8 mouse cellular contexts compared by ENCODE assay signal in genomic region chr13:4662336-4663101, GRCm38 (mm10). TPM values are rescaled to one million over a fixed set of nuclear protein-coding genes. Genes with fewer than 3 reads are reported as not detected.
DNase-seq lines count a peak whose midpoint lies in the region; ATAC-seq lines count a peak whose summit lies in the region.

No protein-coding gene starts in this region.

- DNase-seq in adrenal gland, adult (ENCODE audit: inconsistent age in 2 of 2, low spot score in 1 of 2): peak; percentile 22 to 86
- DNase-seq in adrenal gland, postnatal 25 days: no peak
- DNase-seq in A20 (ENCODE audit: low read depth, low spot score): peak; percentile 25
- peak; percentile 8 for DNase-seq in cerebellum, adult 9-11 months
- DNase-seq in heart, adult 9 months (ENCODE audit: low spot score in 2 of 2): peak; percentile 63 to 75
- DNase-seq in kidney, postnatal 36 days: peak; percentile 47 to 53
- peak; percentile 68 for DNase-seq in lung, postnatal 36 days

- ATAC-seq in erythroid progenitor cell, adult 5-6 weeks (replicated peaks; ENCODE audit: low FRiP score, poor library complexity, severe bottlenecking): no peak

RNA-seq across cellular contexts. Expression of gene Akr1e1, which starts 53.5 kb away (rescaled TPM):
- 34.4 and 35.2 TPM in 2 replicates for total RNA-seq in adrenal gland, postnatal 25 days (2021)
- total RNA-seq in erythroid progenitor cell, adult 5-6 weeks (2015; ENCODE audit: low replicate concordance): 1.3 and 2.2 TPM in 2 replicates
- 0.61 and 0.64 TPM in 2 replicates for total RNA-seq in erythroid progenitor cell, adult 5-6 weeks (2017; ENCODE audit: low replicate concordance)

Comparison
In these comparisons a context has a peak if more than half of its experiments do, and no peak if none do; other contexts are left out.
1. RNA of gene Akr1e1, which starts 53.5 kb away (total RNA-seq): 34.4 to 35.2 TPM in adrenal gland, postnatal 25 days; 0.61 to 2.2 TPM in erythroid progenitor cell, adult 5-6 weeks; every median in the first group is over 10 times any median in the second.